ENCODE assay signal across 9 mouse cellular contexts in genomic region chr2:131530623-131531008, GRCm38 (mm10). TPM values are rescaled to one million over a fixed set of nuclear protein-coding genes. Genes with fewer than 3 reads are reported as not detected.
A peak's percentile ranks its signal among the peaks of the same experiment; 100 is the strongest.
DNase-seq lines count a peak whose midpoint lies in the region; ATAC-seq and TF ChIP-seq lines count a peak whose summit lies in the region.
"Had no signal": no experiment of that assay in that cellular context is flagged by ENCODE, and none has a peak within 500 bp of the region (broad histone marks: within the 10 kb centered on the region; RNA-seq: fewer than 3 reads in every experiment).

No protein-coding gene starts in this region.

- H3K4me3 ChIP-seq in hindbrain, embryonic 14.5 days (replicated peaks; ENCODE audit: low read length): no peak overlapping the region
- no peak overlapping the region for H3K4me3 ChIP-seq in liver, embryonic 15.5 days (replicated peaks)
- H3K4me3 ChIP-seq: hindbrain, embryonic 15.5 days had no signal

- no peak for ATAC-seq in Patski
- no peak for ATAC-seq in hindbrain, embryonic 14.5 days (ENCODE audit: low FRiP score)
- peak; percentile 38; the same call in 1 of the 2 replicates for ATAC-seq in liver, embryonic 15.5 days (ENCODE audit: insufficient read depth)

- CTCF ChIA-PET in Patski (lab: Charles Lee): interaction anchor here (0.8 to 2.6 kb wide), 21 partner anchors 8 to 283 kb away, joined by 3 to 20 read pairs (median 4); no protein-coding TSS in a partner anchor

- H3K27me3 ChIP-seq in Patski: no peaks in the 10 kb centered on the region
- H3K27me3 ChIP-seq in hindbrain, embryonic 14.5 days (ENCODE audit: control insufficient read depth, insufficient read depth, low read length): no peaks in the 10 kb centered on the region
- H3K27me3 ChIP-seq in liver, embryonic 15.5 days: peaks cover 14% of the 10 kb centered on the region
- H3K27me3 ChIP-seq: hindbrain, embryonic 15.5 days had no signal

- WGBS in hindbrain, embryonic 14.5 days: 22% methylated on average over 9 of the region's 9 CpGs
- WGBS in liver, embryonic 15.5 days (ENCODE audit: insufficient replicate concordance): 17% methylated on average over 9 of the region's 9 CpGs

- no peak overlapping the region for H3K4me2 ChIP-seq in hindbrain, embryonic 14.5 days (replicated peaks)
- no peak overlapping the region for H3K4me2 ChIP-seq in liver, embryonic 15.5 days
- H3K4me2 ChIP-seq: hindbrain, embryonic 15.5 days had no signal

- in situ Hi-C loops in Patski (cut with MboI; ENCODE audit: low pct_unique_long_range_greater_than_20kb): no loop called here

- no peak overlapping the region for H3K9ac ChIP-seq in hindbrain, embryonic 14.5 days
- no peak overlapping the region for H3K9ac ChIP-seq in liver, embryonic 15.5 days
- H3K9ac ChIP-seq: hindbrain, embryonic 15.5 days had no signal

- DNase-seq in ovary, postnatal 36 days (ENCODE audit: low spot score): peak; percentile 41
- DNase-seq in ovary, adult 18-20 months (ENCODE audit: low spot score): no peak
- DNase-seq in Patski (ENCODE audit: low read depth, low spot score): no peak
- DNase-seq in cerebellum, postnatal 36 days: peak; percentile 48 to 54
- peak; percentile 31 for DNase-seq in hindbrain, embryonic 14.5 days (ENCODE audit: low spot score)
- peak; percentile 52 for DNase-seq in neural tube, embryonic 10.5 days (ENCODE audit: extremely low spot score, low spot score)
- DNase-seq in c-Kit-positive CD71-positive TER-119-positive erythroid progenitor cells, embryonic 14.5 days (ENCODE audit: low spot score): no peak

- H3K36me3 ChIP-seq in hindbrain, embryonic 14.5 days (replicated peaks; ENCODE audit: control insufficient read depth, insufficient read depth): no peaks in the 10 kb centered on the region
- peaks cover 11% of the 10 kb centered on the region; the same call in 1 of the 2 replicates for H3K36me3 ChIP-seq in liver, embryonic 15.5 days (replicated peaks)

- H3K4me1 ChIP-seq in hindbrain, embryonic 14.5 days (replicated peaks; ENCODE audit: control insufficient read depth, insufficient read depth, low read length): no peaks in the 10 kb centered on the region
- H3K4me1 ChIP-seq in liver, embryonic 15.5 days (replicated peaks): peaks cover 9% of the 10 kb centered on the region
- H3K4me1 ChIP-seq: hindbrain, embryonic 15.5 days had no signal

- POLR2A ChIA-PET in Patski (lab: Charles Lee): no interaction called here

- H3K9me3 ChIP-seq in hindbrain, embryonic 14.5 days (ENCODE audit: control insufficient read depth, low read length): no peaks in the 10 kb centered on the region
- no peaks in the 10 kb centered on the region for H3K9me3 ChIP-seq in liver, embryonic 15.5 days (replicated peaks)
- H3K9me3 ChIP-seq: hindbrain, embryonic 15.5 days had no signal

- peak; percentile 54 for TF ChIP-seq CTCF in Patski (IDR thresholded peaks at IDR 0.05)

- H3K27ac ChIP-seq in hindbrain, embryonic 14.5 days: no peak overlapping the region
- H3K27ac ChIP-seq in liver, embryonic 15.5 days (replicated peaks): no peak overlapping the region
- H3K27ac ChIP-seq: hindbrain, embryonic 15.5 days had no signal

RNA-seq across cellular contexts. Expression of gene Adra1d, which starts 31.5 kb away (rescaled TPM):
- polyA plus RNA-seq in Patski (2021): 7.8 TPM
- polyA plus RNA-seq in hindbrain, embryonic 14.5 days (2014; fragmentation: Nextera tagmentation; extraction: Ambion mirVana): 0.23 and 0.56 TPM in 2 replicates
- polyA plus RNA-seq in liver, embryonic 15.5 days (2015; fragmentation: Nextera tagmentation; extraction: Ambion mirVana): 0.41 and 0.44 TPM in 2 replicates

RNA-seq across cellular contexts. Expression of gene Smox, which starts 39.3 kb away (rescaled TPM):
- 47.9 TPM for polyA plus RNA-seq in Patski (2021)
- 29.2 and 34.7 TPM in 2 replicates for polyA plus RNA-seq in hindbrain, embryonic 14.5 days (2014; fragmentation: Nextera tagmentation; extraction: Ambion mirVana)
- 106 and 117 TPM in 2 replicates for polyA plus RNA-seq in liver, embryonic 15.5 days (2015; fragmentation: Nextera tagmentation; extraction: Ambion mirVana)

Comparison
In these comparisons a context has a peak if more than half of its experiments do, and no peak if none do; other contexts are left out.
1. DNase-seq: peak in ovary, postnatal 36 days (single experiment), cerebellum, postnatal 36 days (2 of 2), hindbrain, embryonic 14.5 days (single experiment) and neural tube, embryonic 10.5 days (single experiment); none in ovary, adult 18-20 months (single experiment), Patski (single experiment) and c-Kit-positive CD71-positive TER-119-positive erythroid progenitor cells, embryonic 14.5 days (single experiment).